Mouse (Mus musculus) limb, embryonic 14.5 days (tissue): ENCODE measurements at regions not wholly inside any gene's neighbourhood (a gene's known extent, or its start where the extent isn't known, plus 50 kb on each side); places are given as distances from the start of the nearest gene placed in this dataset.
"Not testable (repeated sequence)": the region's sequence is repeated elsewhere in the genome, so short reads cannot be mapped to it uniquely, and the experiment has no call there.

ENCODE experiments used
- ATAC-seq: fragments of 200-750 bp; cut with Nextera tagmentation; 2 replicates; pipeline ENCODE4 v1.8.0; 2017; ENCODE audit warnings: low read depth, moderate number of reproducible peaks, moderate TSS enrichment; ENCODE audit not compliant: low FRiP score
- DNase-seq: peaks from one replicate; pipeline ENCODE4 v3.0.0-alpha.2; 2015; ENCODE audit warnings: low spot score
- H3K27ac ChIP-seq: fragments of 300-500 bp; sonication (generic); replicated peaks from 2 replicates; pipeline ENCODE4 v1.5.1; 2014; ENCODE audit warnings: low read depth, mild to moderate bottlenecking, low read length, moderate library complexity, mixed read lengths
- H3K27me3 ChIP-seq: fragments of 300-500 bp; sonication (generic); 2 replicates; pipeline ENCODE4 v1.6.1; 2014; ENCODE audit warnings: low read length, mixed read lengths; ENCODE audit not compliant: control insufficient read depth, insufficient read depth
- H3K36me3 ChIP-seq: fragments of 300-500 bp; sonication (generic); 2 replicates; pipeline ENCODE4 v1.6.1; 2014; ENCODE audit warnings: mild to moderate bottlenecking, low read length, moderate library complexity, mixed read lengths; ENCODE audit not compliant: control insufficient read depth, insufficient read depth
- H3K4me1 ChIP-seq: fragments of 300-500 bp; sonication (generic); 2 replicates; pipeline ENCODE4 v1.6.1; 2014; ENCODE audit warnings: antibody characterized with exemption, low read length, mixed read lengths; ENCODE audit not compliant: control insufficient read depth, insufficient read depth
- H3K4me2 ChIP-seq: fragments of 300-500 bp; sonication (generic); replicated peaks from 2 replicates; pipeline ENCODE4 v1.6.1; 2014; ENCODE audit warnings: low read depth, mild to moderate bottlenecking, low read length, moderate library complexity; ENCODE audit not compliant: severe bottlenecking
- H3K4me3 ChIP-seq: fragments of 300-500 bp; sonication (generic); replicated peaks from 2 replicates; pipeline ENCODE4 v1.5.1; 2014; ENCODE audit warnings: low read length
- H3K9ac ChIP-seq: fragments of 300-500 bp; sonication (generic); 2 replicates; pipeline ENCODE4 v1.6.1; 2014; ENCODE audit warnings: mild to moderate bottlenecking, low read depth, low read length, moderate library complexity; ENCODE audit not compliant: severe bottlenecking
- H3K9me3 ChIP-seq: fragments of 300-500 bp; sonication (generic); 2 replicates; pipeline ENCODE4 v1.6.1; 2016; ENCODE audit warnings: low read length; ENCODE audit not compliant: control insufficient read depth
- POLR2A ChIP-seq: fragments of 200-500 bp; IDR thresholded peaks from 2 replicates; pipeline ENCODE4 v1.8.0; 2012; ENCODE audit warnings: inconsistent platforms, mild to moderate bottlenecking, moderate library complexity, borderline replicate concordance; ENCODE audit not compliant: insufficient read depth, insufficient read length; ENCODE audit errors: extremely low read depth
- WGBS: fragments of 180-500 bp; shearing (Covaris S2); extraction: QIAGEN DNeasy Blood & Tissue Kit; methylation state at CpG from one replicate; pipeline ENCODE4 v1.1.7; 2014; 5-methylcytosine and 5-hydroxymethylcytosine counted together

- WGBS, result 93% methylated on average over 3 of the region's 3 CpGs
- no peak for ATAC-seq
- H3K4me2 ChIP-seq, result no peak overlapping the region
- no peaks in the 10 kb centered on the region; the same call in 1 of the 2 replicates for H3K4me1 ChIP-seq
- TF ChIP-seq POLR2A, result no peak
- no peak overlapping the region for H3K27ac ChIP-seq
- no peak overlapping the region for H3K9ac ChIP-seq
- no peak for DNase-seq
- no peak overlapping the region for H3K4me3 ChIP-seq
- H3K27me3 ChIP-seq, result no peaks in the 10 kb centered on the region
- no peaks in the 10 kb centered on the region for H3K9me3 ChIP-seq
- H3K36me3 ChIP-seq, result no peaks in the 10 kb centered on the region
Measured at GRCm38 (mm10) chr7:137558871-137559270, 121.5 kb downstream of the Glrx3 start.

- H3K9ac ChIP-seq, result no peak overlapping the region
- H3K4me3 ChIP-seq, result no peak overlapping the region
- H3K27ac ChIP-seq, result no peak overlapping the region
- H3K9me3 ChIP-seq, result no peaks in the 10 kb centered on the region
- H3K27me3 ChIP-seq, result no peaks in the 10 kb centered on the region
- H3K4me1 ChIP-seq, result no peaks in the 10 kb centered on the region
- no peak overlapping the region for H3K4me2 ChIP-seq
- no peak for DNase-seq
- ATAC-seq, result no peak
- WGBS, result 81% methylated on average over 2 of the region's 2 CpGs
- no peaks in the 10 kb centered on the region for H3K36me3 ChIP-seq
- no peak for TF ChIP-seq POLR2A
Measured at GRCm38 (mm10) chr7:137570199-137570598, 132.8 kb downstream of the Glrx3 start.

DNA sequence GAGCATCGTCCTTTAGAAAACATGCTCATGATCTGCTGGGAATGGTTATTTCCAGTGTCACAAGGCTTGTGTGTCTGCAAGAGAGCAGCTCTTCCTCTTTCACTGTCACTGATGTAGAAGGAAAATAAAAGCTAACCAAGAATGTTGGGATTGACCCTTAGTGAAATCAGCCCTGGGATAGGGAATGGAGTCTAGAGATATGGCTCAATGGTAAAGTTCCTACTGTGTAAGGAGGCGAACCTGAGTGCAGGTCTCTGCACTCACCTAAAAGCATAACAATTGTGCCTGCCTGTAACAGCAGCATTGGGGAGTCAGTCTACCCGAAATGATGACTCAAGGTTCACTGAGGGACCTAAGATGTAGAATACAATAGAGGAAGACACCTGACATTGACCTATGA lies 138.1 kb downstream of the Glrx3 start:
- H3K4me3 ChIP-seq, result no peak overlapping the region

DNA sequence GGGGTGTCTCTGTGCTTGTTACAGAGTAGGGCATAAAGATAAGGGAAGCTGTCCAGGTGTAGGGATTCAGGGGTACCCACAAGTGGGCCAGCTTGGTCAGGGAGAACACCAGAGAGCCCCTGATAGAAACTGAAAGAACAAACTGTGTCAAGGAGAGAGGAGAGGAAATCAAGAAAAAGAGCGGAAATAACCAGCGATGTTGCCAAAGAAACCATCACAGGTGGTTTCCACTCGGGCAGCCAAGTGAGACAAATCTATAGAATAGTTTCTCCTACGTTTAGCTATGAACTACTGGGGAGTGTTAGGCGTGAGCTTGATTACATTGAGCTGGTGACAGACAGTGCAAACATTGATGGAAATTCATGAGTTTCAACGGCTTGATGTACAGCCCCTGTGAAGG lies 138.8 kb downstream of the Glrx3 start:
- WGBS, result 80% methylated on average over 6 of the region's 6 CpGs
- Histone ChIP-seq H3K9ac (no peak overlapping the region), H3K4me3 (no peak overlapping the region), H3K4me1 (no peaks in the 10 kb centered on the region), H3K4me2 (no peak overlapping the region), H3K9me3 (no peaks in the 10 kb centered on the region), H3K27me3 (no peaks in the 10 kb centered on the region), H3K36me3 (no peaks in the 10 kb centered on the region), H3K27ac (no peak overlapping the region)
- ATAC-seq, result no peak
- no peak for DNase-seq
- TF ChIP-seq POLR2A, result no peak

More for the DNA sequence above, 138.1 kb downstream of the Glrx3 start:
- H3K4me2 ChIP-seq, result no peak overlapping the region
- ATAC-seq, result no peak
- DNase-seq, result no peak
- no peaks in the 10 kb centered on the region for H3K9me3 ChIP-seq
- H3K36me3 ChIP-seq, result no peaks in the 10 kb centered on the region
- TF ChIP-seq POLR2A, result no peak
- no peak overlapping the region for H3K9ac ChIP-seq
- H3K4me1 ChIP-seq, result no peaks in the 10 kb centered on the region
- H3K27me3 ChIP-seq, result no peaks in the 10 kb centered on the region
- 82% methylated on average over 3 of the region's 3 CpGs for WGBS
- H3K27ac ChIP-seq, result no peak overlapping the region

- Histone ChIP-seq H3K4me2 (no peak overlapping the region), H3K9ac (no peak overlapping the region), H3K27me3 (no peaks in the 10 kb centered on the region), H3K4me3 (no peak overlapping the region), H3K36me3 (no peaks in the 10 kb centered on the region), H3K9me3 (no peaks in the 10 kb centered on the region), H3K27ac (no peak overlapping the region), H3K4me1 (no peaks in the 10 kb centered on the region)
- TF ChIP-seq POLR2A, result no peak
- ATAC-seq, result no peak
- DNase-seq, result no peak
- WGBS, result 92% methylated on average over 2 of the region's 2 CpGs
Measured at GRCm38 (mm10) chr7:137583556-137583955, 146.1 kb downstream of the Glrx3 start.

DNA sequence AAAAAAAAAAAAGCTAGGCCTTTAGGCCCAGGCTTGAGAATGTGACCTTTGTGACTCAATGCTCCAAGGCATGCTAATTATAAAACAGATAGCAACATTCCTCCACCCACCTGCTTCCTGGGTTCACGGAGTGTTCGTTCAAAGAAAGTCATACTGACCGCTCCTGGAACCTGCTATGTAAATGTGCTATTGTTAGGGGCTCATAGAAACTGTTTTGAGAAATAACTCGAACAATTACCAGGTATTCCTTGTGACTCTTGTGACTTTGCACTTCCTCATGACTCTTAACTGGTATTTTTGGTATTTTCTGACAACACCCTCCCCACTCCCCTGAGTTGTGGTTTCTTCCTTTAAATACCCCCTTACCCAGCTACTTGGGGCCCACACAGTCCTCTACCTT lies 147.5 kb downstream of the Glrx3 start:
- H3K4me1 ChIP-seq, ATAC-seq, H3K9me3 ChIP-seq, H3K36me3 ChIP-seq, DNase-seq, H3K27me3 ChIP-seq, H3K27ac ChIP-seq, H3K4me3 ChIP-seq, H3K9ac ChIP-seq, H3K4me2 ChIP-seq: not testable (repeated sequence)
- WGBS, result 72% methylated on average over 4 of the region's 4 CpGs
